Mouse (Mus musculus) ovary, adult 2 months (tissue): ENCODE results near the gene Apon. TPM values are rescaled to one million over a fixed set of nuclear protein-coding genes. Genes with fewer than 3 reads are reported as not detected.

Experiments used
- polyA plus RNA-seq: library from polyadenylated mRNA; depleted of rRNA; stranded (reverse); fragments of >200 nt; gene quantifications from 2 replicates; pipeline ENCODE4 v1.2.3, GENCODE M21; 2012; rRNA removed

Apon gene
- polyA plus RNA-seq, result 0.11 and 0.21 TPM in 2 replicates

GRCm38 (mm10) chr10:128253677-128254255 is at the start of gene Apon:
Gene Apon (plus strand): TSS chr10:128254096.

GRCm38 (mm10) chr10:128211390-128212108 is 42.3 kb upstream of the Apon start, which contains the start of gene Spryd4:
Gene Spryd4 (minus strand): TSS chr10:128211807.

GRCm38 (mm10) chr10:128225538-128225937 is 28.4 kb upstream of the Apon start, which contains the start of gene Mip:
Gene Mip (plus strand): TSS chr10:128225838.

GRCm38 (mm10) chr10:128231697-128232419 is 22.0 kb upstream of the Apon start, which contains the start of gene Timeless:
Gene Timeless (plus strand): TSS chr10:128232065.

GRCm38 (mm10) chr10:128268371-128268770 is 14.5 kb downstream of the Apon start, which contains the start of gene Apof:
Gene Apof (plus strand): TSS chr10:128268671.

GRCm38 (mm10) chr10:128270287-128270841 is 16.5 kb downstream of the Apon start, which contains the start of gene Stat2:
Gene Stat2 (plus strand): TSS chr10:128270559.

GRCm38 (mm10) chr10:128298702-128299171 is 44.8 kb downstream of the Apon start, which contains the start of gene Il23a:
Gene Il23a (minus strand): TSS chr10:128298752.

GRCm38 (mm10) chr10:128303126-128304021 is 49.5 kb downstream of the Apon start, which contains the start of gene Pan2:
Gene Pan2 (plus strand): TSS chr10:128303335.

Other genes with a start within 250 kb of the Apon start
- gene Hsd17b6, start 246.5 kb upstream of the Apon start, polyA plus RNA-seq, result 0.13 TPM in 1 of 2 replicates, not detected in the other
- 2.9 and 3.9 TPM in 2 replicates for gene Prim1, start 238.9 kb upstream of the Apon start, polyA plus RNA-seq
- gene Naca, start 218.5 kb upstream of the Apon start, polyA plus RNA-seq, result 331 and 447 TPM in 2 replicates
- 112 and 146 TPM in 2 replicates for gene Ptges3, start 195.1 kb upstream of the Apon start, polyA plus RNA-seq
- gene Atp5b, start 170.8 kb upstream of the Apon start, polyA plus RNA-seq, result 3,893 and 4,487 TPM in 2 replicates
- 25.7 and 32.3 TPM in 2 replicates for gene Baz2a, start 162.5 kb upstream of the Apon start, polyA plus RNA-seq
- 138 and 141 TPM in 2 replicates for gene Rbms2, start 73.8 kb upstream of the Apon start, polyA plus RNA-seq
- gene Gls2, start 59.6 kb upstream of the Apon start, polyA plus RNA-seq, result 5.7 TPM in 2 replicates
- 10.6 and 15.3 TPM in 2 replicates for gene Spryd4, start 42.3 kb upstream of the Apon start, polyA plus RNA-seq
- 0.12 TPM in 1 of 2 replicates, not detected in the other for gene Mip, start 28.3 kb upstream of the Apon start, polyA plus RNA-seq
- 6.4 and 6.9 TPM in 2 replicates for gene Timeless, start 22.0 kb upstream of the Apon start, polyA plus RNA-seq
- gene Apof, start 14.6 kb downstream of the Apon start, polyA plus RNA-seq, result 2.3 and 6.0 TPM in 2 replicates
- gene Stat2, start 16.5 kb downstream of the Apon start, polyA plus RNA-seq, result 28.9 and 36.7 TPM in 2 replicates
- 0.29 and 0.61 TPM in 2 replicates for gene Il23a, start 44.7 kb downstream of the Apon start, polyA plus RNA-seq
- gene Pan2, start 49.2 kb downstream of the Apon start, polyA plus RNA-seq, result 24.5 and 31.2 TPM in 2 replicates
- gene Cnpy2, start 68.4 kb downstream of the Apon start, polyA plus RNA-seq, result 72.8 and 101 TPM in 2 replicates
- 177 and 181 TPM in 2 replicates for gene Cs, start 83.6 kb downstream of the Apon start, polyA plus RNA-seq
- 138 and 189 TPM in 2 replicates for gene Coq10a, start 114.9 kb downstream of the Apon start, polyA plus RNA-seq
- gene Ankrd52, start 123.0 kb downstream of the Apon start, polyA plus RNA-seq, result 54.4 and 59.6 TPM in 2 replicates
- gene Slc39a5, start 147.1 kb downstream of the Apon start, polyA plus RNA-seq, result 0.21 and 0.40 TPM in 2 replicates
- 19.7 and 26.6 TPM in 2 replicates for gene Nabp2, start 157.4 kb downstream of the Apon start, polyA plus RNA-seq
- gene Rnf41, start 157.6 kb downstream of the Apon start, polyA plus RNA-seq, result 50.0 and 57.7 TPM in 2 replicates
- 130 and 148 TPM in 2 replicates for gene Smarcc2, start 205.2 kb downstream of the Apon start, polyA plus RNA-seq
- 1,000 and 1,018 TPM in 2 replicates for gene Myl6, start 240.0 kb downstream of the Apon start, polyA plus RNA-seq
- gene Myl6b, start 244.6 kb downstream of the Apon start, polyA plus RNA-seq, result 4.9 and 5.2 TPM in 2 replicates